ENCODE assay signal across 9 mouse cellular contexts in genomic region chr6:96112854-96113253, GRCm38 (mm10). TPM values are rescaled to one million over a fixed set of nuclear protein-coding genes. Genes with fewer than 3 reads are reported as not detected.
DNase-seq lines count a peak whose midpoint lies in the region; ATAC-seq and TF ChIP-seq lines count a peak whose summit lies in the region.
"Had no signal": no experiment of that assay in that cellular context is flagged by ENCODE, and none has a peak within 500 bp of the region (broad histone marks: within the 10 kb centered on the region; RNA-seq: fewer than 3 reads in every experiment).

Gene Fam19a1, plus strand, starts transcription at chr6:96113154.

- no peaks in the 10 kb centered on the region for H3K9me3 ChIP-seq in lung, embryonic 14.5 days (ENCODE audit: low read depth, low read length)

- no peak for TF ChIP-seq CTCF in lung, embryonic 14.5 days (IDR thresholded peaks at IDR 0.05; ENCODE audit: low read depth)
- TF ChIP-seq CTCF in olfactory bulb, adult 2 months (IDR thresholded peaks at IDR 0.05; ENCODE audit: insufficient read depth, low read depth, low read length) = no peak

- H3K27ac ChIP-seq in lung, embryonic 14.5 days (ENCODE audit: low read depth) = no peak within 1 kb of the TSS
- no peak within 1 kb of the TSS for H3K27ac ChIP-seq in olfactory bulb, adult 2 months (ENCODE audit: insufficient read depth, low read depth, low read length)

- H3K4me1 ChIP-seq in lung, embryonic 14.5 days (ENCODE audit: insufficient read depth) = peaks cover 7% of the 10 kb centered on the region; the same call in 1 of the 2 replicates
- peaks cover 11% of the 10 kb centered on the region for H3K4me1 ChIP-seq in olfactory bulb, adult 2 months (ENCODE audit: control insufficient read depth, insufficient read depth, low read length)

- 14% methylated on average over 6 of the region's 6 CpGs for WGBS in lung, embryonic 14.5 days
- WGBS in olfactory bulb, adult 2 months = 47% methylated on average over 6 of the region's 6 CpGs

- TF ChIP-seq POLR2A in olfactory bulb, adult 2 months (IDR thresholded peaks at IDR 0.05; ENCODE audit: insufficient read depth, low read depth, low read length) = no peak

- no peak within 1 kb of the TSS for H3K9ac ChIP-seq in lung, embryonic 14.5 days

- no peak for DNase-seq in frontal cortex, postnatal 25 days (ENCODE audit: low spot score in 2 of 2)
- no peak for DNase-seq in lung, embryonic 14.5 days
- DNase-seq in lung, adult 18-20 months = no peak
- no peak for DNase-seq in layer of hippocampus, postnatal 14 days (ENCODE audit: low spot score in 2 of 2)
- no peak for DNase-seq in thymus, postnatal 36 days
- DNase-seq in kidney, adult 18-20 months = no peak
- DNase-seq: heart, postnatal 14 days had no signal

- no peaks in the 10 kb centered on the region for H3K27me3 ChIP-seq in lung, embryonic 14.5 days (ENCODE audit: insufficient read depth, low read length)

- H3K4me3 ChIP-seq in lung, embryonic 14.5 days (ENCODE audit: low read depth, low read length) = peak within 1 kb of the TSS; percentile 27
- H3K4me3 ChIP-seq in olfactory bulb, adult 2 months (ENCODE audit: insufficient read depth, low read depth, low read length) = no peak within 1 kb of the TSS

- H3K4me2 ChIP-seq in lung, embryonic 14.5 days = peak within 1 kb of the TSS; percentile 95

- H3K36me3 ChIP-seq in lung, embryonic 14.5 days (ENCODE audit: insufficient read depth) = no peaks in the 10 kb centered on the region

- 0 out of 2 replicates have a peak, but pooled peaks have one; percentile 20 for ATAC-seq in frontal cortex, adult (ENCODE audit: low TSS enrichment)
- ATAC-seq in lung, embryonic 14.5 days (ENCODE audit: insufficient read depth) = no peak

RNA-seq across cellular contexts. Expression of gene Fam19a1, which starts in this region (rescaled TPM):
- polyA plus RNA-seq in lung, embryonic 14.5 days (2014; fragmentation: Nextera tagmentation; extraction: Ambion mirVana) = 2.2 and 3.0 TPM in 2 replicates
- 10 to 100 TPM; 62.9 to 63.4 TPM for total RNA-seq in layer of hippocampus, postnatal 14 days (2021)
- not detected in 2 replicates for polyA plus RNA-seq in olfactory bulb, adult 2 months (2012; ENCODE audit: insufficient read depth, insufficient read length, low replicate concordance, missing spikeins)
